Mouse (Mus musculus): ENCODE results near the gene Ints1.

GRCm38 (mm10) chr5:139718540-139718939 is 56.9 kb downstream of the Ints1 start:
- TF ChIP-seq CTCF (IDR thresholded peaks at IDR 0.05; ENCODE audit: control insufficient read depth, insufficient read depth, insufficient read length) (no peak), CEBPB (IDR thresholded peaks at IDR 0.05; ENCODE audit: low read depth) (no peak)

Data from C2C12 (cell line).